Mouse (Mus musculus) effector memory CD4-positive, alpha-beta T cell, adult 7 months (primary cell): ENCODE measurements around the gene Atg4d. TPM values are rescaled to one million over a fixed set of nuclear protein-coding genes. Genes with fewer than 3 reads are reported as not detected.

ENCODE experiments used
- polyA plus RNA-seq: library from polyadenylated mRNA; unstranded; fragments of 100-300 nt; shearing (Covaris generic); gene quantifications from one replicate; pipeline ENCODE4 v1.2.1, GENCODE M21; 2017

Atg4d gene
- polyA plus RNA-seq = 83.2 TPM

GRCm38 (mm10) chr9:21265000-21265561, at the start of gene Atg4d:
Atg4d (plus strand) TSS chr9:21265293.

DNA sequence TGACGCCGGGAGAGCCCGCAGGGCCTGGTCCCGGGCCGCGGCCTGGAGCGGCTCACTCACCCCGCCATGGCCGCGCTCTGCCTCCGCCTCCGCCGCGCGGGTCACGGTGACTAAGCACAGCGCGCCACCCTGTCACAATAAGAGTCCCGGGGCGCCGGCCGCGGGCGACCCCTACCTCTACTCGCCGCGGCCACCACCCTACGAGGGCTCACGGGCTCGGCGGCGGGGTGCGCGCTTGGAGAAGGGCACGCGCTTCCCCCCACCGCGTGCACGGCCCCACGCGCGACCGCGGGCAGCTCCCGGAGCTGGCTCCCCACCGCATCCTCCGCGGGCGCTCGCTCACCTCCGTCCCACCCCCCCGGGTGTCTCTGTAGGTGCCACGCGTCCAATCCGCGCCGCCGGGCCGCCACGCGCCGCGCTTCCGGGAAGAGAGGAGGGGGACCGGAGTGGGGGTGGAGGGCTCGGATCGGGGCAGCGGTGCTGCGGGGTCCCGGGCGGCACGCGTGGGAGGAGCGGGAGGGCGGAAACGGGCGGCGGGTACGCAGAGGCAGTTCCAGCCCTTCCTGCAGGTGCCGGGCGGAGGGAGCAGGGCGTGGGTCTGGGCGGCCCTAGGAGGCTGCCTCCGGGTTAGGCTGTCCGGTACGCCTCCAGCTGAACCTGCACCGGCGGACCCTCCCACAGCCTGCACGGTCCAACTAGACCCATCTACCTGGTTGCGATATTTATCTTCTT, 26.2 kb upstream of the Atg4d start, which contains the start of gene Keap1:
Gene Keap1 (minus strand): TSS at position 629 of the 732 bp plus-strand sequence.

GRCm38 (mm10) chr9:21248326-21248725, 16.8 kb upstream of the Atg4d start, which contains the start of gene S1pr5:
S1pr5 (minus strand) TSS chr9:21248443.

DNA sequence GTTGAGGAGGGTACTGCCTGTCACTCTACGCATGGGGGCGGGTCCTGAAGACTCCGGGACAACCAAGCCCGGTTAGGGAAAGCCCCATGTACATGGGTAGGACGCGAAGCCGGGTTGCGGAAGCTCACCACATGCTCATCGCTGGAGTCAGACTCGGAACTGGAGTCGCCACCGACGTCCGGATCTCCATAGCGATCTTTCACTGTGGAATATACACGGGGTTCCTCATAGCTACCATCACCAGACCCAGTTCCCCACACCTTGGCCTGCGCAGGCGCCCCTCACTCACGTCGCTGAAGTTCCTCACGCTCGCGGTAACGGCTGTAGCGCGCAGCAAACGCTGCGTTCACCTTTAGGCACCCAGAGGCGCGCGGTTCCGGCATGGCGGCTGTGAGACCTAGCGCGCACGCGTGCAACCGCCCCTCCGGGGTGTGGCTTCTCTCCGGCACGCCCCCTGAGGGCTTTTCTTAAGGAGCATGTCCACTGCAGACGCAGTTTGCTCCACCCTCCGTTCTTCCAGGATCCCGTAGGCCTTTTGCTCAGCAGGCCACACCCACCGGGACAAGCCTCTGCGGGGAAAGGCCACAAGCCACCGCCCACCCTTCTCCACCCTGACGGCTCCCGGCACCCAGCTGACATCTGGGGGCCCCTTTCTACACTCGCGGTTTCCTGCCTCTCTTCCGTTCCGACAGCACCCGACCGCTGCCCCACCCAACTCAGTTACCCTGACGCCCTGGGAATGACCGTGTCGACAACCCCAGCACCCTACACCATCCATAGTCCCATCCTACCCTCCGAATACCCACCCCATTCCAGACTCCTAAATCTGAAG, 22.7 kb downstream of the Atg4d start, which contains the start of gene Kri1:
Gene Kri1 (minus strand): TSS at position 399 of the 832 bp plus-strand sequence.

GRCm38 (mm10) chr9:21291022-21291787, 26.1 kb downstream of the Atg4d start, which contains the start of gene Cdkn2d:
Cdkn2d (minus strand) TSS chr9:21291407.

GRCm38 (mm10) chr9:21312134-21312533, 47.0 kb downstream of the Atg4d start, which contains the start of gene Ap1m2:
Ap1m2 (minus strand) TSS chr9:21312337.

GRCm38 (mm10) chr9:21320619-21321512, 55.8 kb downstream of the Atg4d start, which contains the start of gene Slc44a2:
Slc44a2 (plus strand) TSS chr9:21320698.

Other genes starting within 250 kb of the Atg4d start
- gene Icam1, start 249.3 kb upstream of the Atg4d start, polyA plus RNA-seq = 268 TPM
- gene Icam4, start 235.9 kb upstream of the Atg4d start, polyA plus RNA-seq = 1.4 TPM
- not detected for gene Icam5, start 233.2 kb upstream of the Atg4d start, polyA plus RNA-seq
- gene Zglp1, start 198.2 kb upstream of the Atg4d start, polyA plus RNA-seq = 0.73 TPM
- gene Gm49373, start 192.2 kb upstream of the Atg4d start, polyA plus RNA-seq = not detected
- 47.1 TPM for gene Fdx1l, start 191.7 kb upstream of the Atg4d start, polyA plus RNA-seq
- 6.2 TPM for gene Gm38431, start 173.3 kb upstream of the Atg4d start, polyA plus RNA-seq
- gene Raver1, start 173.3 kb upstream of the Atg4d start, polyA plus RNA-seq = 53.3 TPM
- 65.3 TPM for gene Tyk2, start 134.1 kb upstream of the Atg4d start, polyA plus RNA-seq
- 320 TPM for gene Cdc37, start 115.3 kb upstream of the Atg4d start, polyA plus RNA-seq
- gene Pde4a, start 99.6 kb upstream of the Atg4d start, polyA plus RNA-seq = 3.4 TPM
- gene Keap1, start 25.9 kb upstream of the Atg4d start, polyA plus RNA-seq = 22.5 TPM
- 2.5 TPM for gene S1pr5, start 16.9 kb upstream of the Atg4d start, polyA plus RNA-seq
- gene Kri1, start 22.7 kb downstream of the Atg4d start, polyA plus RNA-seq = 30.7 TPM
- 70.0 TPM for gene Cdkn2d, start 26.1 kb downstream of the Atg4d start, polyA plus RNA-seq
- gene Ap1m2, start 47.0 kb downstream of the Atg4d start, polyA plus RNA-seq = 2.1 TPM
- gene Slc44a2, start 55.4 kb downstream of the Atg4d start, polyA plus RNA-seq = 261 TPM
- 51.0 TPM for gene Ilf3, start 102.6 kb downstream of the Atg4d start, polyA plus RNA-seq
- gene Qtrt1, start 146.5 kb downstream of the Atg4d start, polyA plus RNA-seq = 54.3 TPM
- gene Dnm2, start 159.6 kb downstream of the Atg4d start, polyA plus RNA-seq = 261 TPM
- gene Tmed1, start 245.0 kb downstream of the Atg4d start, polyA plus RNA-seq = 7.8 TPM